Mouse (Mus musculus) forebrain, embryonic 14.5 days (tissue): ENCODE results near the gene Krt28. TPM values are rescaled to one million over a fixed set of nuclear protein-coding genes. Genes with fewer than 3 reads are reported as not detected.

Experiments used
- ATAC-seq: fragments of 200-750 bp; cut with Nextera tagmentation; 2 replicates; pipeline ENCODE4 v1.8.0; 2017; ENCODE audit warnings: mild to moderate bottlenecking, moderate library complexity
- DNase-seq: peaks from one replicate; pipeline ENCODE4 v3.0.0-alpha.2; 2015; ENCODE audit warnings: low spot score
- H3K27ac ChIP-seq: fragments of 300-500 bp; sonication (generic); 2 replicates; pipeline ENCODE4 v1.5.1; 2014; ENCODE audit warnings: low read depth, mild to moderate bottlenecking, control low read depth, low read length, moderate library complexity
- H3K27me3 ChIP-seq: fragments of 300-500 bp; sonication (generic); replicated peaks from 2 replicates; pipeline ENCODE4 v1.6.1; 2014; ENCODE audit warnings: low read length, control low read depth, mixed read lengths; ENCODE audit not compliant: control insufficient read depth, insufficient read depth
- H3K36me3 ChIP-seq: fragments of 300-500 bp; sonication (generic); 2 replicates; pipeline ENCODE4 v1.6.1; 2014; ENCODE audit warnings: low read length, control low read depth; ENCODE audit not compliant: control insufficient read depth, insufficient read depth
- H3K4me1 ChIP-seq: fragments of 300-500 bp; sonication (generic); 2 replicates; pipeline ENCODE4 v1.6.1; 2014; ENCODE audit warnings: antibody characterized with exemption, low read length, control low read depth; ENCODE audit not compliant: control insufficient read depth, insufficient read depth
- H3K4me2 ChIP-seq: fragments of 300-500 bp; sonication (generic); 2 replicates; pipeline ENCODE4 v1.6.1; 2014; ENCODE audit warnings: mild to moderate bottlenecking, control low read depth, low read length
- H3K4me3 ChIP-seq: fragments of 300-500 bp; sonication (generic); 2 replicates; pipeline ENCODE4 v1.5.1; 2014; ENCODE audit warnings: low read depth, low read length, control low read depth
- H3K9ac ChIP-seq: fragments of 300-500 bp; sonication (generic); 2 replicates; pipeline ENCODE4 v1.6.1; 2014; ENCODE audit warnings: mild to moderate bottlenecking, low read length, control low read depth, moderate library complexity
- H3K9me3 ChIP-seq: fragments of 300-500 bp; sonication (generic); replicated peaks from 2 replicates; pipeline ENCODE4 v1.6.1; 2016; ENCODE audit warnings: low read length, control low read depth, mixed read lengths; ENCODE audit not compliant: control insufficient read depth
- WGBS: fragments of 180-500 bp; shearing (Covaris S2); extraction: QIAGEN DNeasy Blood & Tissue Kit; methylation state at CpG from one replicate; pipeline ENCODE4 v1.1.7; 2014; 5-methylcytosine and 5-hydroxymethylcytosine counted together
- polyA plus RNA-seq: library from polyadenylated mRNA; unstranded; fragments of >200 nt; fragmentation: Nextera tagmentation; extraction: Ambion mirVana; gene quantifications from 2 replicates; pipeline ENCODE4 v1.2.1, GENCODE M21; 2014

Krt28 gene
- polyA plus RNA-seq: 0.17 and 0.34 TPM in 2 replicates

- no peak for ATAC-seq
- Histone ChIP-seq H3K36me3 (no peaks in the 10 kb centered on the region), H3K9ac (no peak within 1 kb of the TSS), H3K27ac (no peak within 1 kb of the TSS), H3K4me1 (no peaks in the 10 kb centered on the region), H3K4me2 (no peak within 1 kb of the TSS), H3K9me3 (no peaks in the 10 kb centered on the region), H3K4me3 (no peak within 1 kb of the TSS), H3K27me3 (no peaks in the 10 kb centered on the region)
- DNase-seq: no peak
- WGBS: 86% methylated on average over 13 of the region's 13 CpGs
Measured at GRCm38 (mm10) chr11:99374803-99375202, at the start of gene Krt28. Gene Krt28 (minus strand): TSS chr11:99374903.

GRCm38 (mm10) chr11:99422159-99422558 is 47.5 kb upstream of the Krt28 start, which contains the start of gene Krt12:
Gene Krt12 (minus strand): TSS chr11:99422259.
- DNase-seq (no peak), ATAC-seq (no peak)
- Histone ChIP-seq H3K27me3 (no peaks in the 10 kb centered on the region), H3K9me3 (no peaks in the 10 kb centered on the region), H3K4me1 (no peaks in the 10 kb centered on the region), H3K36me3 (no peaks in the 10 kb centered on the region), H3K4me2 (no peak within 1 kb of the TSS), H3K4me3 (no peak within 1 kb of the TSS), H3K27ac (no peak within 1 kb of the TSS), H3K9ac (no peak within 1 kb of the TSS)
- 91% methylated on average over 10 of the region's 10 CpGs for WGBS

GRCm38 (mm10) chr11:99420586-99420985 is 45.9 kb upstream of the Krt28 start:
- Histone ChIP-seq H3K27ac (no peak overlapping the region), H3K36me3 (no peaks in the 10 kb centered on the region), H3K27me3 (no peaks in the 10 kb centered on the region), H3K4me1 (no peaks in the 10 kb centered on the region), H3K4me2 (no peak overlapping the region), H3K4me3 (no peak overlapping the region), H3K9ac (no peak overlapping the region), H3K9me3 (no peaks in the 10 kb centered on the region)
- DNase-seq (no peak), ATAC-seq (no peak)
- WGBS: 60% methylated on average over 10 of the region's 10 CpGs

- no peak for ATAC-seq
- Histone ChIP-seq H3K4me1 (no peaks in the 10 kb centered on the region), H3K4me3 (no peak overlapping the region), H3K27me3 (no peaks in the 10 kb centered on the region), H3K27ac (no peak overlapping the region), H3K9ac (no peak overlapping the region), H3K36me3 (no peaks in the 10 kb centered on the region), H3K9me3 (no peaks in the 10 kb centered on the region), H3K4me2 (no peak overlapping the region)
- DNase-seq: no peak
- WGBS: 70% methylated on average over 16 of the region's 16 CpGs
Measured at GRCm38 (mm10) chr11:99417819-99418218, 43.1 kb upstream of the Krt28 start.

GRCm38 (mm10) chr11:99416902-99417301 is 42.2 kb upstream of the Krt28 start:
- 75% methylated on average over 13 of the region's 13 CpGs for WGBS
- ATAC-seq (no peak), DNase-seq (peak; percentile 33)
- no peak overlapping the region for H3K9ac ChIP-seq
- H3K36me3 ChIP-seq: no peaks in the 10 kb centered on the region
- H3K27me3 ChIP-seq: no peaks in the 10 kb centered on the region
- no peak overlapping the region for H3K4me2 ChIP-seq
- no peaks in the 10 kb centered on the region for H3K4me1 ChIP-seq
- H3K4me3 ChIP-seq: no peak overlapping the region
- H3K27ac ChIP-seq: no peak overlapping the region
- H3K9me3 ChIP-seq: no peaks in the 10 kb centered on the region

GRCm38 (mm10) chr11:99414463-99415147 is 39.9 kb upstream of the Krt28 start:
- Histone ChIP-seq H3K36me3 (no peaks in the 10 kb centered on the region), H3K27me3 (no peaks in the 10 kb centered on the region), H3K9ac (no peak overlapping the region), H3K4me1 (no peaks in the 10 kb centered on the region), H3K4me2 (no peak overlapping the region), H3K27ac (no peak overlapping the region), H3K9me3 (no peaks in the 10 kb centered on the region), H3K4me3 (no peak overlapping the region)
- 91% methylated on average over 13 of the region's 13 CpGs for WGBS
- no peak for ATAC-seq
- no peak for DNase-seq

- Histone ChIP-seq H3K4me2 (no peak overlapping the region), H3K4me1 (no peaks in the 10 kb centered on the region), H3K4me3 (no peak overlapping the region), H3K27ac (no peak overlapping the region), H3K9me3 (no peaks in the 10 kb centered on the region), H3K27me3 (no peaks in the 10 kb centered on the region), H3K9ac (no peak overlapping the region), H3K36me3 (no peaks in the 10 kb centered on the region)
- peak; percentile 58 for DNase-seq
- ATAC-seq: no peak
- WGBS: 20% methylated on average over 6 of the region's 6 CpGs
Measured at GRCm38 (mm10) chr11:99413247-99413646, 38.5 kb upstream of the Krt28 start.

GRCm38 (mm10) chr11:99406186-99406585 is 31.5 kb upstream of the Krt28 start:
- H3K4me2 ChIP-seq: no peak overlapping the region
- no peaks in the 10 kb centered on the region for H3K4me1 ChIP-seq
- H3K27ac ChIP-seq: no peak overlapping the region
- H3K9ac ChIP-seq: no peak overlapping the region
- ATAC-seq (no peak), DNase-seq (no peak)
- no peak overlapping the region for H3K4me3 ChIP-seq
- H3K9me3 ChIP-seq: no peaks in the 10 kb centered on the region
- no peaks in the 10 kb centered on the region for H3K27me3 ChIP-seq
- no peaks in the 10 kb centered on the region for H3K36me3 ChIP-seq
- 76% methylated on average over 10 of the region's 10 CpGs for WGBS

- DNase-seq: no peak
- Histone ChIP-seq H3K27ac (no peak overlapping the region), H3K4me3 (no peak overlapping the region), H3K9me3 (no peaks in the 10 kb centered on the region), H3K4me2 (no peak overlapping the region), H3K4me1 (no peaks in the 10 kb centered on the region), H3K36me3 (no peaks in the 10 kb centered on the region), H3K27me3 (no peaks in the 10 kb centered on the region), H3K9ac (no peak overlapping the region)
- no peak for ATAC-seq
- WGBS: 87% methylated on average over 13 of the region's 13 CpGs
Measured at GRCm38 (mm10) chr11:99399956-99400549, 25.4 kb upstream of the Krt28 start.
